Mouse (Mus musculus): ENCODE measurements around the gene Lrp2. TPM values are rescaled to one million over a fixed set of nuclear protein-coding genes. Genes with fewer than 3 reads are reported as not detected.

Gene Lrp2
- total and polyA plus RNA-seq, 2 experiments from 2014 or later = 0.46 to 3.9 TPM

GRCm38 (mm10) chr2:69530691-69531527 lies 55.0 kb downstream of the Lrp2 start:
- ATAC-seq = no peak

GRCm38 (mm10) chr2:69530126-69530525 lies 55.7 kb downstream of the Lrp2 start:
- Histone ChIP-seq H3K27me3 (ENCODE audit: insufficient read depth, low read length) (no peaks in the 10 kb centered on the region), H3K4me2 (ENCODE audit: low read depth, low read length) (no peak overlapping the region), H3K36me3 (ENCODE audit: insufficient read depth, low read length) (no peaks in the 10 kb centered on the region), H3K4me3 (ENCODE audit: low read length) (no peak overlapping the region), H3K4me1 (ENCODE audit: insufficient read depth, low read length) (no peaks in the 10 kb centered on the region), H3K9me3 (ENCODE audit: low read length) (no peaks in the 10 kb centered on the region), H3K9ac (replicated peaks; ENCODE audit: low read length) (no peak overlapping the region), H3K27ac (no peak overlapping the region)
- WGBS = 34% methylated on average over 5 of the region's 5 CpGs
- ATAC-seq (no peak), DNase-seq (ENCODE audit: low spot score) (no peak)
- TF ChIP-seq CTCF (IDR thresholded peaks at IDR 0.05; ENCODE audit: low read depth) = no peak

More at GRCm38 (mm10) chr2:69530691-69531527, 55.0 kb downstream of the Lrp2 start:
- Histone ChIP-seq H3K9ac (replicated peaks; ENCODE audit: low read length) (no peak overlapping the region), H3K9me3 (ENCODE audit: low read length) (no peaks in the 10 kb centered on the region), H3K27ac (no peak overlapping the region), H3K36me3 (ENCODE audit: insufficient read depth, low read length) (no peaks in the 10 kb centered on the region), H3K27me3 (ENCODE audit: insufficient read depth, low read length) (no peaks in the 10 kb centered on the region), H3K4me1 (ENCODE audit: insufficient read depth, low read length) (no peaks in the 10 kb centered on the region), H3K4me2 (ENCODE audit: low read depth, low read length) (no peak overlapping the region), H3K4me3 (ENCODE audit: low read length) (no peak overlapping the region)
- no peak for DNase-seq (ENCODE audit: low spot score)
- 14% methylated on average over 14 of the region's 14 CpGs for WGBS
- TF ChIP-seq CTCF (IDR thresholded peaks at IDR 0.05; ENCODE audit: low read depth) = no peak

- Histone ChIP-seq H3K27me3 (ENCODE audit: insufficient read depth, low read length) (no peaks in the 10 kb centered on the region), H3K4me1 (ENCODE audit: insufficient read depth, low read length) (no peaks in the 10 kb centered on the region), H3K27ac (no peak overlapping the region), H3K4me3 (ENCODE audit: low read length) (no peak overlapping the region), H3K9ac (replicated peaks; ENCODE audit: low read length) (no peak overlapping the region), H3K36me3 (ENCODE audit: insufficient read depth, low read length) (no peaks in the 10 kb centered on the region), H3K4me2 (ENCODE audit: low read depth, low read length) (no peak overlapping the region), H3K9me3 (ENCODE audit: low read length) (no peaks in the 10 kb centered on the region)
- DNase-seq (ENCODE audit: low spot score) = no peak
- no peak for ATAC-seq
- 95% methylated on average over 2 of the region's 2 CpGs for WGBS
- TF ChIP-seq CTCF (IDR thresholded peaks at IDR 0.05; ENCODE audit: low read depth) = no peak
Observed at GRCm38 (mm10) chr2:69520273-69520672, 65.6 kb downstream of the Lrp2 start.

- no peaks in the 10 kb centered on the region for H3K9me3 ChIP-seq (ENCODE audit: low read length)
- DNase-seq (ENCODE audit: low spot score) = no peak
- no peak overlapping the region for H3K9ac ChIP-seq (replicated peaks; ENCODE audit: low read length)
- no peak overlapping the region for H3K27ac ChIP-seq
- H3K4me1 ChIP-seq (ENCODE audit: insufficient read depth, low read length) = no peaks in the 10 kb centered on the region
- WGBS = 90% methylated on average over 7 of the region's 7 CpGs
- ATAC-seq = no peak
- no peaks in the 10 kb centered on the region for H3K27me3 ChIP-seq (ENCODE audit: insufficient read depth, low read length)
- no peak overlapping the region for H3K4me2 ChIP-seq (ENCODE audit: low read depth, low read length)
- H3K36me3 ChIP-seq (ENCODE audit: insufficient read depth, low read length) = no peaks in the 10 kb centered on the region
- TF ChIP-seq CTCF (IDR thresholded peaks at IDR 0.05; ENCODE audit: low read depth) = no peak
- no peak overlapping the region for H3K4me3 ChIP-seq (ENCODE audit: low read length)
Observed at GRCm38 (mm10) chr2:69518307-69518706, 67.6 kb downstream of the Lrp2 start.

- 86% methylated on average over 5 of the region's 5 CpGs for WGBS
- no peak for DNase-seq (ENCODE audit: low spot score)
- no peak overlapping the region for H3K4me2 ChIP-seq (ENCODE audit: low read depth, low read length)
- H3K9me3 ChIP-seq (ENCODE audit: low read length) = no peaks in the 10 kb centered on the region
- no peaks in the 10 kb centered on the region for H3K4me1 ChIP-seq (ENCODE audit: insufficient read depth, low read length)
- no peaks in the 10 kb centered on the region for H3K36me3 ChIP-seq (ENCODE audit: insufficient read depth, low read length)
- H3K27me3 ChIP-seq (ENCODE audit: insufficient read depth, low read length) = no peaks in the 10 kb centered on the region
- TF ChIP-seq CTCF (IDR thresholded peaks at IDR 0.05; ENCODE audit: low read depth) = no peak
- no peak overlapping the region for H3K4me3 ChIP-seq (ENCODE audit: low read length)
- no peak overlapping the region for H3K9ac ChIP-seq (replicated peaks; ENCODE audit: low read length)
- H3K27ac ChIP-seq = no peak overlapping the region
- ATAC-seq = no peak
Observed at GRCm38 (mm10) chr2:69511766-69512165, 74.1 kb downstream of the Lrp2 start.

- no peak overlapping the region for H3K4me3 ChIP-seq (ENCODE audit: low read length)
- no peak for DNase-seq (ENCODE audit: low spot score)
- ATAC-seq = no peak
- no peaks in the 10 kb centered on the region for H3K4me1 ChIP-seq (ENCODE audit: insufficient read depth, low read length)
- no peak for TF ChIP-seq CTCF (IDR thresholded peaks at IDR 0.05; ENCODE audit: low read depth)
- H3K36me3 ChIP-seq (ENCODE audit: insufficient read depth, low read length) = no peaks in the 10 kb centered on the region
- H3K4me2 ChIP-seq (ENCODE audit: low read depth, low read length) = no peak overlapping the region
- H3K9ac ChIP-seq (replicated peaks; ENCODE audit: low read length) = no peak overlapping the region
- H3K9me3 ChIP-seq (ENCODE audit: low read length) = no peaks in the 10 kb centered on the region
- no peak overlapping the region for H3K27ac ChIP-seq
- 80% methylated on average over 9 of the region's 9 CpGs for WGBS
- H3K27me3 ChIP-seq (ENCODE audit: insufficient read depth, low read length) = no peaks in the 10 kb centered on the region
Observed at GRCm38 (mm10) chr2:69500357-69500756, 85.5 kb downstream of the Lrp2 start.

GRCm38 (mm10) chr2:69493130-69493529 lies 92.7 kb downstream of the Lrp2 start:
- Histone ChIP-seq H3K36me3 (ENCODE audit: insufficient read depth, low read length) (no peaks in the 10 kb centered on the region), H3K27me3 (ENCODE audit: insufficient read depth, low read length) (no peaks in the 10 kb centered on the region), H3K4me3 (ENCODE audit: low read length) (no peak overlapping the region), H3K9me3 (ENCODE audit: low read length) (no peaks in the 10 kb centered on the region), H3K9ac (replicated peaks; ENCODE audit: low read length) (no peak overlapping the region), H3K27ac (no peak overlapping the region), H3K4me2 (ENCODE audit: low read depth, low read length) (no peak overlapping the region), H3K4me1 (ENCODE audit: insufficient read depth, low read length) (no peaks in the 10 kb centered on the region)
- WGBS = 85% methylated on average over 4 of the region's 4 CpGs
- ATAC-seq = no peak
- DNase-seq (ENCODE audit: low spot score) = peak; percentile 69
- TF ChIP-seq CTCF (IDR thresholded peaks at IDR 0.05; ENCODE audit: low read depth) = peak; percentile 83

All from hindbrain, postnatal 0 days (tissue).